Mouse (Mus musculus) heart, adult 18-20 months (tissue): ENCODE data around the gene Myh11. TPM values are rescaled to one million over a fixed set of nuclear protein-coding genes. Genes with fewer than 3 reads are reported as not detected.
"Not testable (repeated sequence)": the region's sequence is repeated elsewhere in the genome, so short reads cannot be mapped to it uniquely, and the experiment has no call there.

Experiments
- DNase-seq, 2 experiments: peaks; one replicate each; pipeline ENCODE4 v3.0.0; 2021 to 2022; ENCODE audit warnings: mixed read lengths in 1 of 2
- microRNA-seq, 2 experiments: library from miRNA; unstranded; fragments of <30 nt; microRNA quantifications; one replicate each; pipeline ENCODE4 v1.2.0; 2022
- total RNA-seq, 2 experiments: library from RNA; stranded (reverse); gene quantifications; 2 replicates each; pipeline ENCODE4 v1.2.3; 2021

The Myh11 gene
- total RNA-seq, 2 experiments from 2014 or later = 25.1 to 28.1 TPM

DNA sequence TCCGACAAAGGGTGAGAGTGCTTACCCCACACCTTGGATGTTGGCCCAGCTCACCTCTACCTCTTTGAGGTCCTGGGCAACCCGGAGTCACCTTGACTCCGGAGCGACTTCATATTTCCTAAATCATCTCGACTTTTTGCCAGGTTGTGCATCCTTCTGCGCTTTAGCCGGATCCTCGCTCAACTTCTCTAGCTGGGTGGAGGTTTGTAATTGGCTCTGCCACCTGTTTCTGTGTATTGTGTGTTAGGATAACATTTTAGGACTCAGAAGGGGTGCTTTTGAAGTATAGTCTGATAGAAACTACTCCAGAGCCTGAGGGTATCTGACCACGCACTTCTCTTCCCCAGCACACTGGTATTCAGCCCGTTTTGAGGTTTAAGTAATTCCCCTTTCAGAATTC lies 127.4 kb downstream of the Myh11 start:
- no peak for DNase-seq

DNA sequence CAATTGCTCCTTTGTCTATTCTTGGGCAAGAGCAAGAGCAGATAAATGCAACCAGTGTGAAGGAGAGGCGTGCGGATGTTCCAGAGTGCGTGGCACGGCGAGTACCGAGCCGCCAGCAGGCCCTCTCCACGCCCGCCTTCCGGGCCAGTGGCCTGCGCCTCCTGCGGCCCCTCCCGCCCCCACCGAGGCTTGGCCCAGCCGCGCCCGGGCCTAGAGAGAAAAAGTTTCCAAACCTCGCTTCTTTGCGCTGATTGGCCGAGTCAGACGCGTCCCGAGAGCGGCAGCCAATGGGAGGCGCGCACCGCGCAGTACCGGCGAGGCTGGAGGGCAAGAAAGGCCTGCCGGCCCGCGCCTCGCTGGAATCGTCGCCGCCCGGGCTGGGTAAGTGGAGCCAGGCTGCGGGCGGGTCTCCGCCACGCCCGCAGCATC lies 128.2 kb downstream of the Myh11 start, which contains the start of the genes Nde1 and Marf1:
Nde1 (plus strand) TSS at position 288 of the 429 bp plus-strand sequence.
Marf1 (minus strand) TSS at position 364 of the 429 bp plus-strand sequence.
- peak; percentile 94 to 97 for DNase-seq

DNA sequence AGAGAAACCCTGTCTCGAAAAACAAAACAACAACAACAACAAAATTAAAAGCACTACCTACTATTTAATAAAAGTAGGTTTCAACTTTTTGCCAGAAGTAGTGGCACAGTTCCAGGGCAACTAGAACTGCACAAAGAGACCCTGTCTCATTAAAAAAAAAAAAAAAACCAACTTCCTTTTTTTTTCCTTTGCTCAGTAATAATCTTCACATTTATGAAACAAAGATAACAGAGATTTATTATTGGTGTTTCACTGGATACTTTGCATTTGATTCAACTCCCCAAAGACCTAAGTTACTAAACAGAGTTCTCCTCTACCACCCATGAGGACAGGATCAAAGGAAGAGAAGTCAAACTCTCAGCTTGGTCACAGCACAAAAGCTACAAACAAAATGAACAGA lies 130.2 kb downstream of the Myh11 start:
- DNase-seq = no peak

- DNase-seq = peak; percentile 83 to 86
Observed at GRCm38 (mm10) chr16:14159746-14160131, 131.4 kb downstream of the Myh11 start.

GRCm38 (mm10) chr16:14158936-14159745 lies 132.0 kb downstream of the Myh11 start:
- peak; percentile 99 to 100 for DNase-seq

GRCm38 (mm10) chr16:14158536-14158935 lies 132.6 kb downstream of the Myh11 start:
- no peak for DNase-seq

DNA sequence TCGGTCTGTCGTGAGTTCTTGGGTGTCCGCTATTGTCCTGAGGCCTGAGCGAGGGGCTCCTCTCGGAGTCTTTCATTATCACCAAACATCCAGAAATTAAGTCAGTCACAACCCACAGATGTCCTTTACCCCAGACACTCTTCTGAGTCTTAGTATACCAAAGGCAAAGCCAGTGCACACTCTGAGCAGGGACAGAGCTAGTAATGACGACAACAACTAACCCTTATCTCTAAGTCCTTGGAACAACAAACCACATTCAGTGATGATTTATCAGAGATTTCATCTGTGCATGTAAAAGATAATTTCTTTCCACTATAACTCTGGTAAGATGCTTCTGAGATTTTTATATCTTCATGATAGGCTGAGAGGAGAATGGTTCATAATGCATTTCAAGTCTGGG lies 134.9 kb downstream of the Myh11 start:
- DNase-seq = no peak

- DNase-seq = not testable (repeated sequence)
Observed at GRCm38 (mm10) chr16:14155638-14156037, 135.5 kb downstream of the Myh11 start.

DNA sequence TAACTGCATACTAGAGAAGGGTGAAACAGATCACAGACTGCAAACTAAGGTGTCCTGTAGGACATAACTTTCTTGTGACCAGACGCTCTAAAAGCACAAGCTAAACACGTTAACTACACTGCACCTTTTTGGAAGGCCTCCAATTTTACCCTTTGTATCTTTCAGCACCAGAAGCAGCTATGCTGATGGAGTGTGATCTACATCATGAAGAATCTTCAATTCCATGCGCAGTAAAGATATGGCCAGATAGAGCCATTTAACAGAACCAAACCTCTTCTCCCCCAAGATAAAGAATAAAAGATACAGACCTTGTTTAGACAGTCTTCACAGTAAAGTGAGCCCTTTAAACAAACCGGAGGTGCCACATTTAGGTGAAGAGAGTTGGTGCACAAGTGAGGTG lies 139.5 kb downstream of the Myh11 start:
- DNase-seq = no peak

DNA sequence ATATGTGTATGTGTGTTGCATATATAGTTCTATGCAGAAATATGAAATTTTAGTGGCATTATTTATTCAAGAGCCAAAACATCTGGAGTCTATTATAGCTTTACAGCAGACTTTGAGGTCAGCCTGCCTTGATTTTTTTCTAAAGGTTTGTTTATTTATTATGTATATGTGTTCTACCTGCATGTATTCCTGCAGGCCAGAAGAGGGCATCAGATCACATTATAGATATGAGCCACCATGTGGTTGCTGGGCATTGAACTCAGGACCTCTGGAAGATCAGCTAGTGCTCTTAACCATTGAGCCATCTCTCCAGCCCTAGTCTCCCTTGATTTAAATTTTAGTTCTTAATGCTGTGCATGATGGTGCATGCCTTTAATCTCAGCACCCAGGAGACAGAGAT lies 143.5 kb downstream of the Myh11 start:
- no peak for DNase-seq

Small RNAs within 50 kb of the gene (microRNA-seq; reads per million reads assigned to microRNA genes)
- gene Mir484 = 914 to 1,206 reads per million in 2 experiments

Other genes starting within 250 kb of the Myh11 start
- gene Nde1, start 128.1 kb downstream of the Myh11 start, total RNA-seq = 10 to 100 TPM; 26.0 to 28.7 TPM
- 10 to 100 TPM; 31.3 to 35.9 TPM for gene Marf1, start 128.0 kb downstream of the Myh11 start, total RNA-seq
- 10 to 100 TPM; 59.7 to 66.6 TPM for gene Fopnl, start 26.0 kb upstream of the Myh11 start, total RNA-seq
- 10 to 100 TPM; 14.8 to 17.6 TPM for gene Abcc1, start 70.2 kb upstream of the Myh11 start, total RNA-seq